Mouse (Mus musculus): ENCODE results near the gene Kif26b. TPM values are rescaled to one million over a fixed set of nuclear protein-coding genes. Genes with fewer than 3 reads are reported as not detected.

Gene Kif26b
- total RNA-seq, 2 experiments from 2014 or later, result 1.9 to 3.5 TPM

DNA sequence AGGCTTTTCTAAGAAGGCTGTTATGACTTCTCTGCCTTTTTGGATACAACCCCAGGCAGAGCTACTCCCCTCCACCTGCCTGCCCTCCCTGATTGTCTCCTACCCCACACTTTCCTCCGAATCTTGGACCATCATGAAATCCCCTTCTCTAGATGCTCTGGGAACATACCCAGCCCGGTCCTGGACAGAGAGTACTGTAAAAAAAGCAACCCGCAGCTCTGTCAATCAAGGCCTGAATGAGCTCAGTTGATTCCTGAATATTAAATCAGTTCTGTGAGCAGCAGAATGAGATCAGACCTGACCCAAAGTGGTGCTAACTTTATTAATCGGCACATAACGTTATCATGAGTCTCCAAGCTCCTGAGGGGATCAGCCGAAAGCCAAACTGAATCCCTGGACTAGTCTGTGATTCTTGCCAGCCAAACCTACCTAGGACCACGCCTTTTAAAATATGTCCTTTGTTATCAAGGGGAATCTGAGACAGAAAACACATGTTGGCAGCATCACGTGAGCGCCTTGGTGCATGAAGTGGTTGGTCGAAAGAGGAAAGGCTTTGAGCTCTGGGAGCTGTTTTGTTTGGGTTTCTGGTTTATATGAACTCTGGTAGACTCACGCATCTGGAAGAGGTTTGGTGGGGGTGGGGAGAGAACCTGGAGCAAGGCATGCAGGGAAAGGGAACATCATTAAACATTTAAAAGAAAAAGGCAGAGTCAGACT lies 271.1 kb downstream of the Kif26b start:
- intact Hi-C loops (cut with DNase I), result no loop called here
- H3K4me3 ChIP-seq, result no peak overlapping the region
- no peak for TF ChIP-seq CTCF (IDR thresholded peaks at IDR 0.05)
- no peak overlapping the region for H3K27ac ChIP-seq
- DNase-seq, result no peak

DNA sequence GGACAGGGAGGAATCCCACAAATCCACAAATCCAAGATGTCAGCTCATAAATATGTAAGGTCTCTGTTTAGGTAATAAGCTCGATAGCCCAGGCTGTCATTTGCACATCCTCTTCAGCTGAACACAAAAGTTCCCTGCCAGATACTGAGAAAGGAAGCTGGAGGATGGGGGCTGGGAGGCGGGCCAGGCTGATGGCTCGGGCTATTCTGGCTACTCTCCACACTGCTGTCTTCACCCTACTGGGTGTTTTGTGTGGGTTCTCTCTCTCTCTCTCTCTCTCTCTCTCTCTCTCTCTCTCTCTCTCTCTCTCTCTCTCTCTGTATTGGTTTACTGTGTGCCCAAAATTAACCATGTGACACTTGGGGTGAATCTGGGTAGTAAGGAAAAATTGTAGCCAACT lies 274.2 kb downstream of the Kif26b start:
- Histone ChIP-seq H3K27ac (no peak overlapping the region), H3K4me3 (no peak overlapping the region)
- no peak for TF ChIP-seq CTCF (IDR thresholded peaks at IDR 0.05)
- DNase-seq, result no peak
- intact Hi-C loops (cut with DNase I), result no loop called here

DNA sequence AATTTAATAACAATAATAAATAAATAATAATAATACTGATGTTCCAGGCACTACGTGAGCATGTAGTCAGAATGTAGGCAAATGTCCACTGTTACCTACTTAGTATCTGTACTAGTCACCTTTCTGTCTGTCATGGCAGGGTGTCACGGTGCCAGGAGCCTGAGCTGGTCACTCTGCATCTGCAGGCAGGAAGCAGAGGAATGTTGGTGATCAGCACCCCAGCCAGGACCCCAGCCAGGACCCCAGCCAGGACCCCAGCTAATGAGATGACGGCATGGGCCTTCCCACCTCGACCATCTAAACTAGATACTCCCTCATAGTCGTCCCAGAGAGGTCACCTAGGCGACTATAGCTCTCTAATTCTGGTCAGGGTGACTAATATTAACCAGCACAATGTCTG lies 288.6 kb downstream of the Kif26b start:
- no peak for TF ChIP-seq CTCF (IDR thresholded peaks at IDR 0.05)
- intact Hi-C loops (cut with DNase I), result no loop called here
- H3K4me3 ChIP-seq, result no peak overlapping the region

DNA sequence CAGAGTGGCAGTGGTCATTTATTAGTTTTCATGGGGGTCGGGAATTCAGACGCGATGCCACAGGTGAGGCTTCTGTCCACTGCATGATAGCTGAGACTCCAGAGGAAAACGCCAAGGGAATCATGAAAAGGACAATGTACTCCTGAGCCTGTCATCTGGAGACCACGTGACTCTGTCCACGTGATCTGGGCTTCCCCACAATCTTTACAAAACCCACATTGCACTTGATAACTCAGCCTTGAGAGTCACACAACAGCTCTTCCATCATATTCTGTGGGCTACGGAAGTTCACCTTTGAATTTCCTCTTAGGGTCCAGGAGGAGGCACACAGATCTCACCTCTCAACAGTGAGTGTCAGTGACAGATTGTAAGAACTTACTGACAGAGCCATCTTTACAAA lies 290.1 kb downstream of the Kif26b start:
- no peak for TF ChIP-seq CTCF (IDR thresholded peaks at IDR 0.05)
- no peak overlapping the region for H3K27ac ChIP-seq
- intact Hi-C loops (cut with DNase I), result no loop called here
- no peak for DNase-seq
- H3K4me3 ChIP-seq, result no peak overlapping the region

More for the DNA sequence above, 288.6 kb downstream of the Kif26b start:
- H3K27ac ChIP-seq, result no peak overlapping the region
- DNase-seq, result no peak

DNA sequence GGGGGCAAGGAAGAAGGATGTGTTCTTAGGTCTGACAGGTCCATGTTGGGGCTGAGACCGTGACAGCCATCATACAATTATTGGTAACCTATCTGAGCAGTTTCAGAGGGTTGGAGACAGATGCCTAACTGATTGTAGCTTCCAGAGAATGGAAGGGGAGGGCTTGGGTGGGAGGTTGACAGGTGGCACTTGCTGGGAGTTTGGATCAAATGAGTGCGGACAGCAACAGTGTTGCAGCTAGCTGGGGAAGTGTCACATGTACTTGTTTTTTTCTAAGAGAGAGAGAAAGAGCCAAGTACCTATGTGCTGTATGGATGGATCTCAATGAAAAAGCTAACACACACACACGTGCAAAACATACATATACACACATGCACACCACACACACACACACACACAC lies 291.2 kb downstream of the Kif26b start:
- no peak for TF ChIP-seq CTCF (IDR thresholded peaks at IDR 0.05)
- intact Hi-C loops (cut with DNase I), result no loop called here
- no peak overlapping the region for H3K4me3 ChIP-seq
- H3K27ac ChIP-seq, result no peak overlapping the region
- no peak for DNase-seq

DNA sequence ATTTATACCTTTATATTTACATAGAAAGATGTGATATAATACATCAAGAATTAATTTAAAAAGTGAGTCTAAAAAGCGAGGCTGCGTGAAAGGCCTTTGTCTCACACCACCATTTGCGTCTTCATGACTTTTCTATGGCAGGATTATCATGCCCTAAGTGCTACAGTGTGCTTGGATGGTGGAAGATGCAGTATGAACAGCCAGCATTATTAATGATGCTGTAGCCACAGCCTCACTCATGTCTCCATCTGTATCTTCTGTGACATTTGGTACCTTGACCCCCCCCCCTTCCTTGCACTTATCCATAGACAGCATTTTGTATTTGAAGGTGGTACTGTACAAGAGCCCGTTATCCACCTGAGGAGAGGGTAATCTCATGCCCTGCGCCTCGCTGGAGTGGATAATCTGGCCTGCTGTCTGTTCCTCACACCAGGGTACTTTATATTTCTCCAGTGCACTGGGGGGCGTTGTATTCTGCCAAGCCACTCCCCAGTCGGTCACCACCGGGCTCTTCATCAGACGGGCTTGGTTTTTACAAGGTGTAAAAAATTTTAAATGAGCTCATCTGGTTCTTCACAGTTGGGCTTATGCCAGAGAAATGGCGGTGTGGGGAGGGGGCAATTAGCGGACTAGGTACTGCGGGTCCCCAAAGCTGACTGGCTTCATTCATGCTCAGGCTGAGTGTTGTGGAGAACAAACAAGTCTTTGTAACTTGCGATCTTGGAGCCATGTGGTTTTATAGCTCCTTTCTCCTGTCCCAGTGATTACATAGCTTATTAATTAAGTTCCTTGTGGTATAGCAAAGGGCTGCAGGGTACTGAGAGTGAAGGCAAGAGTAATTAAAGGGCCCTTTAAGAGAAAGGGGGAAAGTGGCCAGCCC lies 291.9 kb downstream of the Kif26b start:
- intact Hi-C loops (cut with DNase I), result no loop called here
- no peak overlapping the region for H3K27ac ChIP-seq
- TF ChIP-seq CTCF (IDR thresholded peaks at IDR 0.05), result no peak
- DNase-seq, result no peak
- H3K4me3 ChIP-seq, result no peak overlapping the region

DNA sequence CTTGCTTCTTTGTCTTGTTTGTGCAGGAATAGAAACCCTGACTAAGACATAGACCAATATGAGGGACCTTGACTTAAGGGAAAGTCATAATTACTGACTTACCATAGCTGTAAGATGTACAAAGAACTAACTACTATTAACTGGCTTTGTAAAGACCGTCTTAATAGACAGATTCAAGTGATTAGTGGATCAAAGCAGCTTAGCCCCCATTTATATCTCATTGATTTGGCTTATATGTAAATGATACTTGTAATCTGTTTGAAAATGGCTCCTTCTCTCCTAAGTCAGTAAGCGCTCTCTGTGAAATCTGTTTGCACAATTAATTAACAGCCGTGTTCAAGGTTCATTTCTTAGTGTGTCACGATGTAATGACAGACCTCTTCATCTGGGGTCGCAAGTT lies 295.9 kb downstream of the Kif26b start:
- no peak overlapping the region for H3K27ac ChIP-seq
- no peak overlapping the region for H3K4me3 ChIP-seq
- no peak for DNase-seq
- TF ChIP-seq CTCF (IDR thresholded peaks at IDR 0.05), result no peak
- intact Hi-C loops (cut with DNase I), result no loop called here

DNA sequence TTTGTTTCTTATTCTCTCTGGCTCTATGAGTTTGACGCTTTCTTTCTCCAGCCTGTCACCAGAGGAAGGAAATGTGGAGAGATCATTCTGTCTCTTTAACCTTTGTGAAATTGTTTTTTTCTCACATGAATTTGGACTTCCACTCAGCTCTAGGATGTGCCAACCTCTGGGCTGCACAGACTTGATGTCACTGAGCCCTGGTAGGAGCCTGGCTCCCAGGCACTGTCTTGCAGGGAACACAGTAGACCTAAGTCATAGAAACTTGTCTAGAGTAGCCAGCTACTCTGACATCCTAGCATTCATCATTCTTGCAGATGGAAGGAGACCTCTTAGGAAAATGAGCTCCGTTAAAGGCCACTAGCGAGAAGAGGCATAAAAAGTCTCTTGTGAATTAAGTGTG lies 298.3 kb downstream of the Kif26b start:
- Histone ChIP-seq H3K27ac (no peak overlapping the region), H3K4me3 (no peak overlapping the region)
- intact Hi-C loops (cut with DNase I), result no loop called here
- DNase-seq, result no peak
- no peak for TF ChIP-seq CTCF (IDR thresholded peaks at IDR 0.05)

DNA sequence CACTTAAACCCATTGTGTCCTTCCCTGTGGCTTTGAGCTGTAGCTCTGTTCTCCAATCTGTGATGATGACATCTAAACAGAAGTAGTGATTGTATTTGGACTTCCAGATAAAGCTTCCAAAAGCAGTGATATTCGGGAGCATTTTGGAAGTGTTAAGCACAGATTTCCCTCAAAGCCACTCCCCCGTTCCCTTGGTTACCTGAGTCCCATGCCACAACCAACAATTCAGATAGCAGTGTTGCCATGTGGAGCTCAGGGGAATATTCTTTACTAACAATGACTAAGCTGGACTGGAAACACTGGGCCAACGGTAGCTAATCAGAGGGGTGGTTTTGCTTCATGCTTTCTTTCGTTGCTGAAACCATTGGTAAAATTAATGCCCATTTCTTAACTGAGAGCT lies 300.5 kb downstream of the Kif26b start:
- intact Hi-C loops (cut with DNase I), result no loop called here
- no peak for DNase-seq
- Histone ChIP-seq H3K4me3 (no peak overlapping the region), H3K27ac (no peak overlapping the region)
- no peak for TF ChIP-seq CTCF (IDR thresholded peaks at IDR 0.05)

DNA sequence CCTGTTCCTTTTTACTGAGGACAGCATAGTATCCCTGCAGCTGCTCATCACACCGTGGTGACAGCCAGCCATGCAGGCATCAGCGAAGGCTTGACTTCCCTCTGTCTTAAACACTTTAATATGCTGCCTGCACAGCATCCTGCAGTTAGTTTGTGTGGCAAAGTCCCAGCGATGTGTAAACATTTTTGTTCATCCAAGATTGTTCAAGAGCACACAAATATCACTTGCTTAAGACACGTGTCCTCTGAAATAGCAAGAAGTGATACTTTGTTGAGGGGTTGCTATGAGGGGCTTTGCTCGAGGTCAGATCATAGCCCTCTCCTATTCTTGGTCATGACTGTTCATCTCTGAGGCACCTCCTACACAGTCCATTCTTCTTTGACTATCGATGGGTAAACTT lies 303.6 kb downstream of the Kif26b start:
- intact Hi-C loops (cut with DNase I), result no loop called here
- no peak for TF ChIP-seq CTCF (IDR thresholded peaks at IDR 0.05)
- Histone ChIP-seq H3K4me3 (no peak overlapping the region), H3K27ac (no peak overlapping the region)
- no peak for DNase-seq

DNA sequence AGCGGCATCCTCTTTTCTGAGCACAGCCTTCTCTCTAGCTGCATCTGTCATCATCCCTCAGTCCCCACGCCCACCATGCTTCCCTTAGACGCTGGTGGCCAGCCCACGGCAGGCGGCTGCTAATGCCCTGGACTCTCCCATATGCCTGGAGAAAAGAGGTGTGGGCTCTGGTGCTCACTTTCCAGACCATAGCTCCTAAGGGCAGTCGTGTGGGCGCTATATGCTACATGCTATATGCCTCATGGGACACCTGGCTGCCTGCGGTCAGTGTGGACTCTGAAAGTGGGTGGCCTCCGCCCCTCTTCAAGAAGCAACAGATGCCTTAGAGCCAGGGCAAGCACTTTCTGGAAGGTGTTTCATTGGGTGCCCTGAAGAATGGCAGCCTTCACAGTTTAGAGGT lies 306.9 kb downstream of the Kif26b start:
- intact Hi-C loops (cut with DNase I), result no loop called here
- H3K4me3 ChIP-seq, result no peak overlapping the region
- H3K27ac ChIP-seq, result no peak overlapping the region
- no peak for TF ChIP-seq CTCF (IDR thresholded peaks at IDR 0.05)
- no peak for DNase-seq

DNA sequence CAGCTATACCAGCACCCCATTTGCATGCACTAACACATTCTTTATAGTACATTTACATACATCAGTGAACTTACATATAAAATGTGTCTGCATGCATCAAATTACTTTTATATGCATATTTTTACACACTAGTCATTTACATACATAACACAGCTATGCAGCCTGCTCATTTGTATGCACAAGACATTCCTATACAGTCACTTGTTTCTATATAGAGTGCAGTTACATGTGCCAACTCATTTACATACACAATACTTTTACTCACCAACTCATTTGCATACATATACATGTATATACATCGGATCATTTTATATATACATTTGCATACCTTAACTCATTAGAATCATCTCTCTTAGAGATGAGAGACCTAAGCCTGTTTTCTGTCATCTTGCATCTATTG lies 308.1 kb downstream of the Kif26b start:
- TF ChIP-seq CTCF (IDR thresholded peaks at IDR 0.05), result no peak
- intact Hi-C loops (cut with DNase I), result no loop called here

DNA sequence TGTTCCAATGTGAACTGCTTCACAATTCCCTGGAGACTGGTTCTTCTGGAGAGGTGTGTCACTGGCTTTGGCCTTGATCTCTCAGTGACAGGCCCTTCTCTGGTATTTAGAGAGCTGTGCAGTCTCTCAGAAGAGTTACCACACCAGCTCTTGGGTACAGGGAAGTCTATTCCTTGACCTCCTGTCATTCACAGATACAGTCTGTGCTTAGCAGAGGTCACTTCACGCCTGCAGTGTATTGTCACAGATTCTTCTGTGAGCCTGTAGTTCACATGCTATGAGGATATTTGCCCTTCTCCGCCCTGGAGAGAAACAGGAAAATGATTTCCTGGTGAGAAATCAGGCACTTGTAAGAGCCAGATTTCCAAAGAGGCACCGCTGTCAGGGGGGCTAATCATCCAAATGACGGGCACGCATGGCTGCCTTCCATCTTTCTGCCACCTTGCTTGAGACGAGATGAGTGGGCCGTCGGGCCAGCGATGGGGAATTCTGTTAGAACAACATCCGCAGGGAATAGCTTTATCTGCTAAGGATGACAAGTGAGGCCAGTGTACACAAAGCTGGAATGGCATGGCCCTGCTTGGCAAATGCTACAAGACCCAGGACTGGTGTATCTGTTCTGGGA lies 309.9 kb downstream of the Kif26b start:
- intact Hi-C loops (cut with DNase I), result no loop called here
- H3K4me3 ChIP-seq, result no peak overlapping the region
- TF ChIP-seq CTCF (IDR thresholded peaks at IDR 0.05), result no peak
- no peak overlapping the region for H3K27ac ChIP-seq
- DNase-seq, result no peak

More for the DNA sequence above, 308.1 kb downstream of the Kif26b start:
- Histone ChIP-seq H3K27ac (no peak overlapping the region), H3K4me3 (no peak overlapping the region)
- no peak for DNase-seq

Measured in gastrocnemius, adult 2 months (tissue).